Mouse (Mus musculus) stomach, postnatal 0 days (tissue): ENCODE data around the gene A930017K11Rik.

Source experiments
- CTCF ChIP-seq: IDR thresholded peaks from 2 replicates; pipeline ENCODE4 v1.5.1; 2016; ENCODE audit warnings: antibody characterized with exemption, low read depth, mild to moderate bottlenecking, moderate library complexity
- EP300 ChIP-seq: optimal IDR thresholded peaks from 2 replicates; pipeline ENCODE3; 2016; ENCODE audit warnings: antibody characterized with exemption

DNA sequence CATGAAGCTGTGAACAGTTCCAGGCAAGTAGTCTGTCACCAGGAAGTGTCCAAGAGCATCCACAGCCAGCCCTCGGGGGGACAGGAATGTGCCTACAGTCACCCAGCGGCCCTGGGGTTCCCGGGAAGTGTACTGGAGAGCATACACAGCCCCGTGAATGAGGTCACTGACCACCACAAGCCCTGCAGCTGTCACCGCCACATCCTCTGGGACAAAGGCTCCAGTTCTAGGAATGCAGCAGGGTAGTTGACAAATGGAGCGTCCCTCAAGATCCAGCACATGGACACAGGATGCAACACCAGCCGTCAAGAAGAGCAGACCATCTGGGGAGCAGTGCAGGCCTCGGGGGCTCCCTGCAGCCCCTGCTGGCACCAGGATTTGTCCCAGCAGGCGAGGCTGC lies 8.6 kb downstream of the A930017K11Rik start:
- TF ChIP-seq CTCF (no peak), EP300 (no peak)
